Mouse (Mus musculus) embryonic facial prominence, embryonic 14.5 days (tissue): ENCODE data around the gene Rom1. TPM values are rescaled to one million over a fixed set of nuclear protein-coding genes. Genes with fewer than 3 reads are reported as not detected.

ENCODE experiments used
- ATAC-seq: fragments of 200-750 bp; cut with Nextera tagmentation; 2 replicates; pipeline ENCODE4 v1.8.0; 2017; ENCODE audit warnings: low read depth, moderate number of reproducible peaks, moderate TSS enrichment
- DNase-seq: peaks from one replicate; pipeline ENCODE4 v3.0.0-alpha.2; 2015; ENCODE audit warnings: low spot score
- H3K27ac ChIP-seq: fragments of 300-500 bp; sonication (generic); replicated peaks from 2 replicates; pipeline ENCODE4 v1.5.1; 2014; ENCODE audit warnings: low read depth, mild to moderate bottlenecking, low read length, moderate library complexity
- H3K27me3 ChIP-seq: fragments of 300-500 bp; sonication (generic); replicated peaks from 2 replicates; pipeline ENCODE4 v1.6.1; 2014; ENCODE audit warnings: low read length; ENCODE audit not compliant: control insufficient read depth, insufficient read depth
- H3K36me3 ChIP-seq: fragments of 300-500 bp; sonication (generic); 2 replicates; pipeline ENCODE4 v1.6.1; 2014; ENCODE audit warnings: low read length, mixed read lengths; ENCODE audit not compliant: control insufficient read depth, insufficient read depth
- H3K4me1 ChIP-seq: fragments of 300-500 bp; sonication (generic); 2 replicates; pipeline ENCODE4 v1.6.1; 2014; ENCODE audit warnings: antibody characterized with exemption, low read length; ENCODE audit not compliant: control insufficient read depth, insufficient read depth
- H3K4me2 ChIP-seq: fragments of 300-500 bp; sonication (generic); 2 replicates; pipeline ENCODE4 v1.6.1; 2014; ENCODE audit warnings: low read depth, mild to moderate bottlenecking, low read length, moderate library complexity, mixed read lengths
- H3K4me3 ChIP-seq: fragments of 300-500 bp; sonication (generic); 2 replicates; pipeline ENCODE4 v1.5.1; 2014; ENCODE audit warnings: low read depth, mild to moderate bottlenecking, low read length
- H3K9ac ChIP-seq: fragments of 300-500 bp; sonication (generic); 2 replicates; pipeline ENCODE4 v1.6.1; 2014; ENCODE audit warnings: low read depth, mild to moderate bottlenecking, low read length, moderate library complexity, mixed read lengths
- H3K9me3 ChIP-seq: fragments of 300-500 bp; sonication (generic); 2 replicates; pipeline ENCODE4 v1.6.1; 2016; ENCODE audit warnings: low read length; ENCODE audit not compliant: control insufficient read depth
- WGBS: fragments of 180-500 bp; shearing (Covaris S2); extraction: QIAGEN DNeasy Blood & Tissue Kit; methylation state at CpG from one replicate; pipeline ENCODE4 v1.1.7; 2014; 5-methylcytosine and 5-hydroxymethylcytosine counted together
- polyA plus RNA-seq: library from polyadenylated mRNA; unstranded; fragments of >200 nt; fragmentation: Nextera tagmentation; extraction: Ambion mirVana; gene quantifications from 2 replicates; pipeline ENCODE4 v1.2.1, GENCODE M21; 2014

The Rom1 gene
- polyA plus RNA-seq, 1 experiment from 2014 or later: 2.2 TPM

DNA sequence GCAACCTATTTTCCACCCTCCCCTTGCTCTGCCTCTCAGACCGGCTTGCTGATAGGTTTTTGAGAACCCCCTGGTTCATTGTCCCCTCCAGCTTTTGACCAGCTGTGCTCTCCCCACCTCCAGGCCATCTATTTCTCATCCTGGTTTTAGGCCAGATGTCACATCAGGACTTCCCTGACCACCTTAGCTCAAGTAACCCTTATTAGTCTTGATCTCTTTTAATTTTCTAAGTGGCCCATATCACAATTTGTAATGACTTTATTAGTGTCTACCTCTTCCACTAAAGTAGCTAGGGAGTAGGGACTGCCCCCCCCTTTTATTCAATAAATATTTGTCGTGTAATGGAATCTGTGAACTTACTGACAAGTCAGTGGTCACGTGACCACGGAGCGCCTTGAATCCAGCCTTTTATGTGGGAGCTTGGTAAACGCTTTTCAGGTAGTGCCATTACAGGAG lies 8.3 kb downstream of the Rom1 start:
- peak overlapping the region; percentile 85 for H3K27ac ChIP-seq
- H3K27me3 ChIP-seq: no peaks in the 10 kb centered on the region
- H3K4me2 ChIP-seq: peak overlapping the region; percentile 79
- peaks cover 37% of the 10 kb centered on the region for H3K36me3 ChIP-seq
- WGBS: 1% methylated on average over 6 of the region's 6 CpGs
- H3K9ac ChIP-seq: peak overlapping the region; percentile 81
- ATAC-seq: no peak
- peak; percentile 80 for DNase-seq
- H3K9me3 ChIP-seq: no peaks in the 10 kb centered on the region
- H3K4me1 ChIP-seq: 0 out of 2 replicates have a peak, but pooled peaks cover 6% of the 10 kb centered on the region
- H3K4me3 ChIP-seq: peak overlapping the region; percentile 84

DNA sequence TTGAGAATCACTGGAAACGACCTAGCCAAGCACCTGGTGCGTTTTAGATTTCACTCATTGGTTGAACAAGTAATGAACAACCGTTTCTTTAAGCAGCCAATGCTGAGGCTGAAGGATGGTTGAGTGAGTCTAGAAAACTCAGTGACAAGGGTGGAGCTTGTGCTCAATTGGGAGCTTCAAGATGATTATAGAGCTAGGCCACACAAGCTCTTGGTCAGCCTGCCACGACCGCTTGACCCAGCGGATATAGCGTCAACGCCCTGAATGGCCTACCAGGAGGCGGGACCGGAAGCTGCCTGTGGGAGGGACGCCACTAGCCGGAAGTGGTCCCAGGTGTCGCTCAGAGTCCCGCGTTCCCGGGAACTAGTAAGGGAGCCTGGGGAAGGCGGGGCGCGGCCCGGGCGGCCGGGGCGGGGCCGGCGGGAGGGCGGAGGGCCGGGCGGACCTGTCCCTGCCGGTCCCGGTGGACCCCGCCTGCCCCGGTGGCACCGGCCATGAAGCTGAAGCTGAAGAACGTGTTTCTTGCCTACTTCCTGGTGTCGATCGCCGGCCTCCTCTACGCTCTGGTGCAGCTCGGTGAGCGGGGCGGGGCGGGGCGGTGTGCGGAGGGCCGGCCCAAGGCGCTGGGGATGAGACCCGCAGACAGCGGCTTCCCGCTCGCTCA lies 9.0 kb downstream of the Rom1 start, which contains the start of gene B3gat3:
TSS of gene B3gat3 (plus strand) at position 302 of the 664 bp plus-strand sequence.
- H3K4me3 ChIP-seq: peak within 1 kb of the TSS; percentile 84
- H3K27me3 ChIP-seq: no peaks in the 10 kb centered on the region
- H3K4me2 ChIP-seq: peak within 1 kb of the TSS; percentile 79
- ATAC-seq (peak; percentile 95), DNase-seq (peak; percentile 96)
- 0 out of 2 replicates have a peak, but pooled peaks cover 6% of the 10 kb centered on the region for H3K4me1 ChIP-seq
- peak within 1 kb of the TSS; percentile 81 for H3K9ac ChIP-seq
- no peaks in the 10 kb centered on the region for H3K9me3 ChIP-seq
- peaks cover 37% of the 10 kb centered on the region for H3K36me3 ChIP-seq
- 5% methylated on average over 14 of the region's 50 CpGs for WGBS
- H3K27ac ChIP-seq: peak within 1 kb of the TSS; percentile 85

DNA sequence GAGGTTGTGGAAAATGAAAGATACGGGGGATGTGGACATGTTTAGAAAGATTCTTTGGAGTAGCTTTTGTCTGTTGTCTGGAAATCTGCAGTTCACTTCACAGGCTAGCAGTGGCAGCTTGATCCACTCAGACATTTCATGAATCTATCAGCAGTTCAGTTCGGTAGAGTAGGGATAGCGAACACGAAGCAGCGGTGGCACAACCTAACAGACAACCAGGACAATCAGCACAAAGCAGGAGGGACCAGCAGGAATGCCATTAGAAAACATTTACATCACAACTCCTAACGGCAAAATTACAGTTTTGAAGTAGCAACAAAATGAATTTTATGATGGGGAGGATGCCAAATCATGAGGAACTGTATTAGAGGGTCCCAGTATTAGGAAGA lies 9.5 kb downstream of the Rom1 start:
- H3K9ac ChIP-seq: peak overlapping the region; percentile 81; the same call in 1 of the 2 replicates
- peak overlapping the region; percentile 85 for H3K27ac ChIP-seq
- H3K27me3 ChIP-seq: no peaks in the 10 kb centered on the region
- peaks cover 42% of the 10 kb centered on the region for H3K36me3 ChIP-seq
- WGBS: 72% methylated on average over 6 of the region's 6 CpGs
- H3K4me1 ChIP-seq: 0 out of 2 replicates have a peak, but pooled peaks cover 6% of the 10 kb centered on the region
- peak overlapping the region; percentile 79 for H3K4me2 ChIP-seq
- peak overlapping the region; percentile 84 for H3K4me3 ChIP-seq
- H3K9me3 ChIP-seq: no peaks in the 10 kb centered on the region
- no peak for DNase-seq
- no peak for ATAC-seq

DNA sequence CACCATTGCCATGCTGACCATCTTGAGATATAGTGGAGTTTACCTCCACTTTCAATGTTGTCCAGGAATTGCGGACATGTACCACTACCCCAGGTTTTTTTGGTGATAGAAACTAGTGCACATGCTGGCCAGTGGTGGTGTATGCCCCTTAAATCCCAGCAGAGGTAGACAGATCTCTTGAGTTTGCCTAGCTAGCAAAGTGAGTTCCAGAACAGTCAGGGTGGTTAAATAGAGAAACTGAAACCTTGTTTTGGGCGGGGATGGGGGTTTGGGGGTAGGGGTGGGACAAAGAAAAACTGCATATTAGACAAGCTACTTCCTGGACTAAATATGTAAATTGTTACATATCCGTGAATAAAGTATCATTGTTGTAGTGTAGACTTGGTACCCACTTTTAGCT lies 10.2 kb downstream of the Rom1 start:
- Histone ChIP-seq H3K27me3 (no peaks in the 10 kb centered on the region), H3K4me3 (no peak overlapping the region), H3K27ac (no peak overlapping the region), H3K9ac (no peak overlapping the region), H3K36me3 (peaks cover 48% of the 10 kb centered on the region), H3K9me3 (no peaks in the 10 kb centered on the region), H3K4me2 (no peak overlapping the region), H3K4me1 (0 out of 2 replicates have a peak, but pooled peaks cover 6% of the 10 kb centered on the region)
- ATAC-seq (no peak), DNase-seq (no peak)
- 92% methylated on average over 3 of the region's 3 CpGs for WGBS

DNA sequence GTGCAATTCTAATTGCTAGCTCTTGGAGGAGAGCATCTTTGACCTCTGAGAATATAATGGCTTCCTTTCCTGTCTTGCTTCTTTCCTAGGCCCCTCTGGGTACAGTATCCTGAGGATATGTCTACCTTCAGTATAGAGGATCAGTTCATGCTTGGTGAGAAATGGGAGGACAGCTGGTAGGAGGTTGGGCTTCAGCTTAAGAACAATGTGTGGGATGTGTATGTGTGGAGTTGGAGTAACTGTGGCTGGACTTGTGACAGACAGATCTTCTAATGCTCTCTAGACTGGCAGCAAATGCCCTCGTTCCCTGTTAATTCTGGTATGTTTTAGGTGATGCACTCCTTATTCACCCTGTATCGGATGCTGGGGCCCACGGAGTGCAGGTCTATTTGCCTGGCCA lies 14.9 kb downstream of the Rom1 start:
- Histone ChIP-seq H3K9me3 (no peaks in the 10 kb centered on the region), H3K9ac (no peak overlapping the region), H3K4me3 (no peak overlapping the region), H3K27ac (no peak overlapping the region), H3K4me1 (no peaks in the 10 kb centered on the region), H3K27me3 (no peaks in the 10 kb centered on the region), H3K4me2 (no peak overlapping the region), H3K36me3 (peaks cover 85% of the 10 kb centered on the region)
- DNase-seq: no peak
- WGBS: 97% methylated on average over 3 of the region's 3 CpGs
- no peak for ATAC-seq

DNA sequence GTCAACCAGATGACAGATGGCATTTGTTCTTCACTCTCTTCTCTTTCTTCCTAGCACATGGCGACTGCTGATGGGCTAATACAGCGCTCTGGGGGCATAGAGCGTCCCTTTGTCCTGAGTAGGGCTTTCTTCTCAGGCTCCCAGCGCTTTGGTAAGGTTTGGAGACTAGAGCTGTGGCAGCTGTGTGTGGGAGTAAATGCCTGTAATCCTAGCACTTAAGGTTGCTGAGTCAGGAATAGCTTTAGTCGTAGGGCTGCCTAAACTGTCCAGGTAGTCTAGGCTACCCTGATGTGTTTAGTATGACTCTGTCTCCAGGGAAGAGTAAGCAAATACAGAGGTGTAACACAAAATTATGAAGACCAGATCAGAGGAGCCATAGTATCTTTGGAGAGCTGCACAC lies 17.3 kb downstream of the Rom1 start:
- 91% methylated on average over 5 of the region's 5 CpGs for WGBS
- no peak for ATAC-seq
- DNase-seq: no peak
- Histone ChIP-seq H3K9me3 (no peaks in the 10 kb centered on the region), H3K9ac (no peak overlapping the region), H3K4me1 (no peaks in the 10 kb centered on the region), H3K27ac (no peak overlapping the region), H3K4me3 (no peak overlapping the region), H3K4me2 (no peak overlapping the region), H3K27me3 (no peaks in the 10 kb centered on the region), H3K36me3 (peaks cover 100% of the 10 kb centered on the region)

DNA sequence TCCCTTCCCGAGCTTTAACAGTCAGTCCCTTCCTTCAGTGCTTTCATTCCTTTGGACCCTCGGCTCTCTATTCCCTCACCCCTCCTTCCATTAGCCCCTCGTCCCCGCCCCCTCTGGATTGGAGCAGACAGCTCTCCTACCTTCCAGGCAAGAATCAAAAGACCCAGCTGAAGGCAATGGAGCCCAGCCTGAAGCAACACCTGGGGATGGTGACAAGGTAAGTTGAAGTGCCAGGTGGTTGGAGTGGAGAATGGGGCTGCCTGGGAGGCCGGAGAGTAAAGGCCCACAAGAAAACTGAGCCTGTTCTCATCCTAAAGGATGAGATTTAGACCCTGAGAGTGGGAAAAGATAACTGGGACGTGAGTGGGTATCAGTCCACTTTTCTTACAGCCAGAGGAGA lies 20.6 kb downstream of the Rom1 start:
- ATAC-seq: no peak
- WGBS: 94% methylated on average over 6 of the region's 6 CpGs

DNA sequence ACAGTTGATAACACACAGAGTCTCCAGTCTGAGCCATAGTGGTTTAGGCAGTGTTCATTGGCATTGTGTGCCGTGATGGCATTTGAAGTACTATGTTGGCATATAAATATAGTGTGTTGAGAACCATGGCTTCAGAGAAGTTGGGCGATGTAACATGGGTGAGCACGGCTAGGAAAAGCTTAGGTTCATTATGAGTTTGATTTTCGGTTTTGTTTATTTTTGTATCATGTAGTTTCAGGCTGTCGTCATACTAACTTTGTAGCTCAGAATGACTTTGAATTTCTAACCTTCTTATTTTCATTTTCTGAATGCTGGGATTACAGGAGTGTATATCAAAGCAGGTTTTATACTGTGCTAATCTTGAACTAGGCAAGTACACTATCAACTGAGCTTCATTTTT lies 25.7 kb downstream of the Rom1 start:
- H3K9ac ChIP-seq: no peak overlapping the region
- peaks cover 10% of the 10 kb centered on the region for H3K4me1 ChIP-seq
- H3K9me3 ChIP-seq: no peaks in the 10 kb centered on the region
- 93% methylated on average over 5 of the region's 5 CpGs for WGBS
- H3K27me3 ChIP-seq: no peaks in the 10 kb centered on the region
- DNase-seq: no peak
- H3K4me3 ChIP-seq: no peak overlapping the region
- no peak overlapping the region for H3K27ac ChIP-seq
- no peak overlapping the region for H3K4me2 ChIP-seq
- peaks cover 64% of the 10 kb centered on the region for H3K36me3 ChIP-seq
- no peak for ATAC-seq

More for the DNA sequence above, 20.6 kb downstream of the Rom1 start:
- Histone ChIP-seq H3K4me3 (no peak overlapping the region), H3K27ac (no peak overlapping the region), H3K27me3 (no peaks in the 10 kb centered on the region), H3K9me3 (no peaks in the 10 kb centered on the region), H3K4me2 (no peak overlapping the region), H3K9ac (no peak overlapping the region), H3K4me1 (no peaks in the 10 kb centered on the region), H3K36me3 (peaks cover 97% of the 10 kb centered on the region)
- DNase-seq: no peak

DNA sequence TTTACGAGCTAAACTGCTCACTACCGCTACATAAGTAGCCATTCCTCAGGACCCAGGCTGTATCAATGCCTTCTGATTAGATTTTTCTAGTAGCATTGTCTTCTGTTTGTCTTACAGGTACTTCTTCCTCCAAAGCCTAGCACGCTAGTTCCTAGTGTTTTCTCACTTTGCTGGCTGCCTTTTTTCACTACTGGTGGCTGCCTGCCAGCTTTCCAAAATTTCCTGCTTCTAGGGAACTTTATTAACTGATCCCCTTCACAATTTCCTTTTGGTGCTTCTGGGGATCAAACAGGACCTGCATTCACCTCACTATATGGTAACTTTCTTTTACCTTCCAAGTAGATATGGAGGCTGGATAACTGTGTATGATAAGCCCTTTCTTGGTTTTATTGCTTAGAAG lies 30.1 kb downstream of the Rom1 start:
- Histone ChIP-seq H3K9ac (peak overlapping the region; percentile 97), H3K27me3 (no peaks in the 10 kb centered on the region), H3K4me2 (peak overlapping the region; percentile 90), H3K36me3 (peaks cover 40% of the 10 kb centered on the region), H3K9me3 (no peaks in the 10 kb centered on the region), H3K27ac (no peak overlapping the region), H3K4me3 (peak overlapping the region; percentile 98), H3K4me1 (peaks cover 16% of the 10 kb centered on the region)
- ATAC-seq: no peak
- DNase-seq: peak; percentile 4
- WGBS: 51% methylated on average over 3 of the region's 3 CpGs
